Mouse (Mus musculus) forelimb bud, embryonic 11.5 days (tissue): ENCODE measurements around the gene Lingo1.

Experiments
- DNase-seq: peaks from one replicate; pipeline ENCODE4 v3.0.0-alpha.2; 2012; ENCODE audit warnings: low read depth, low spot score

The Lingo1 gene

DNA sequence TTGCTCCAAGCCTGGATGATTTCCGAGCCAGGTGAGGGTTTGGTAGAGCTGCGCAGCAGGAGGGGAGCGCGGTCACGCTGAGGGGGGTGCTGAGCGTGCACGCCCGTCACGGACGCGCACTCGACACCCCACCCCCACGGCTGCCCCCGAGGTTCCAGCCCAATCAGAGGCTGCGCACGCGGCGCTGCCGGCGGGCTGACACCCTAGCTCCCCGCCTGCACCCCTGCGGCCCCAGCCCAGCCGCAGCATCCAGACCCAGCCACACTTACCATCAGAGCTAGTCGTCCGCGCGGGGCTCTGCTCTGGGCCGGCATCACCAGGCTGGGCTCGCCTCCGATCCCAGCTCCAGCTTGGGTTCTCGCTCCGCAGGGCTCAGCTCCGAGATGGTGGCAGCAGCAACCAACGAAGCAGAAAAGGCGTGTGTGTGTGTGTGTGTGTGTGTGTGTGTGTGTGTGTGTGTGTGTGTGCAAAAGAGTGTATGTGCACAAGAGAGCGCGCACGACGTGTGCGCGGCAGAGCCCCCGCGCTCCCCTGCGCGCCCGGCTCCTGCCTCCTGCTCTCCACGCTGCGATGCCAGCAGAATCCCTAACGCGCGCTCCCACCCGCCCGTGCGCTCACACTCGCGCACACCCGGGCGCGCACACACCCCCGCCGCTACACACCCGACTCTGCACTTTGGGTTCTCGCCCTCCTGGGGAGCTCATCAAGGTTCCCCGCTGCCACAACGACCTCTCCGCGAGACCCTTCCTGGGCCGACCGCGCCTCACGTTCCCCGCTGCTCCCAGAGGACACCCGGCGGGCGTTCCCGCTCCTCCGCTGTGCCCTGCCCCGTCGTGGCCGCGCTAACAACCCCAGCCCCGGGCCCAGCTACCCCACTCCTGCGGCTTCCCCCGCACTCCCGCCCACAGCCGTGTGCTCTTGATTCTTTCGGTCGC lies at the start of gene Lingo1:
Gene Lingo1 (minus strand): TSS at position 748 of the 935 bp plus-strand sequence.
- DNase-seq, result no peak

DNA sequence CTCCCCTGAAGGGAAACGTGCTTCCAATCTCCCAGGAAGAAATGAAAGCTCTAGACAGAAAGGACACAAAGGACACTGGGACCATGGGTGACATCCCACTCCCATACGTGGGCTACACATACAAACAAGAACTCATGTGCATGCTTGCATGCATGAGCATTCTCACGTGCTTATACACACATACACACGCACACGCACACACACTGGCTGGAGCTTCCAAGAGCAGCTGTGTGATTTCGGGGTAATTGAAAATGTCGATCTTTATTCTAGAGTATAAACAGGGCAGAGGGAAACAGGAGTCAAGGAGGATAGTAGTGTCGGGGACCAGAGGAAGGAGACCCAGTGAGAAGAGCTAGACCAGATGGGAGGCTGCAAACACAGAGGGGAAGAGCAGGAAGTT lies 48.4 kb upstream of the Lingo1 start:
- no peak for DNase-seq

DNA sequence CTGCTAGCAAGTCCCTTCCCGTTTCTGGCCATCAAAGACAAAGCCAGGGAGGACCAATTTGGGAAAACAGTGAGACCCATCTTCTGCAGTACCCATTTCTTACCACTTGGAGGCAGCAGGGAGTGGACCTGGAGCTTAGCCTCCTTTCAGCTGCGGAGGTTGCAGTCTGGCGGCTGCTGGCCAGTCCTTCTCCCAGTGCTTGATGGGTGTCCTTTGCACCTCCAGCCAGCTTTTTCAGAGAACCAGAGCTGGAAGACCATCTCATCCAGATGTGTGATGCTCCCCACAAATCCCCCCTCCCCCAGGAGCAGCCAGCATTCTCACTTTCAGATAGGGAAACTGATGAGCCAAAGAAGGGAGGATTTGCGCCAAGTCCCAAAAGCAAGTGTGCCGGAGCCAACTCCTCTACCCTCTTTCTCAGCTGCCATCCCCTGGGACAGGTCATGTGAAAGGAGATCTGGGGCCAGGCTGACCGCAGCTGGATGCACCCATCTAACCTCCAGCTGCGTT lies 47.5 kb upstream of the Lingo1 start:
- peak; percentile 78 for DNase-seq

DNA sequence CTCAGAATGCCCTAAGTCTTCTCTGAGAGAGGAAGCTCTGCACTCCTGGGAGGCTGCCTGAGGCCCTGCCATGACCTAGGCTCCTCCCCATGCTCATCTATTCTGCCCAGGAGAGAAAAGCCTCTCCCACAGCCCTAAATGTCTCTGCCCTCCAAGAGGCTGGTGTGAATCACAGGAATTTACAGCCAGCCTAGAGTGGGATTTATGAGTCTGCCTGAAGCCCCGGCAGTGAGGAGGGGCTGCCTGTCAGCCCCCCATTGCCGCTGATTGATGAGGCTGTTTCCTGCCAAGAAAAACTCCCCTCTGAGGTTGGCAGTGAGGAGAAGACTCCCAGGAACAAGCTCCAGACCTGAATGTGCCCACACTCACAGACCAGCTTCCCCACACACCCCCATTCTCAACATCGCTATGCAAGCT lies 46.0 kb upstream of the Lingo1 start:
- DNase-seq, result peak; percentile 54

DNA sequence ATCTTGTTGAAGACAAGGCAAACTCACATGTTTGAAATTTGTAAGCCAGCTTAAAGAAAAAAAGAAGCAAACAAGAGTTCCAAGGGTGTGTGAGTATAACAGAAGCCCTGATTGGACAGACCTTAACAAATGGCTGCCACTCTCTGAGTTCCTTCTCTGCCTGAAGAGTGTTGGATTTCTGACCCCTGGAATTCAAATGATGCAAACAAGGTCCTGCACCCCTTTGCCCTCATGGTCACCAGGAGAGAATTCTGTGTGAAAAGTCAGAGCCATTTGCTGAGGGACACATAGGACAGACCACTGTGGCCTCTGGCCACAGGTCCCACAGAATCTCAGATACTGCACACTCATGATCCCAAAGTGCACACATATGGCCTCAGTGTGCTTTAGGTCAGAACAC lies 45.6 kb upstream of the Lingo1 start:
- no peak for DNase-seq

DNA sequence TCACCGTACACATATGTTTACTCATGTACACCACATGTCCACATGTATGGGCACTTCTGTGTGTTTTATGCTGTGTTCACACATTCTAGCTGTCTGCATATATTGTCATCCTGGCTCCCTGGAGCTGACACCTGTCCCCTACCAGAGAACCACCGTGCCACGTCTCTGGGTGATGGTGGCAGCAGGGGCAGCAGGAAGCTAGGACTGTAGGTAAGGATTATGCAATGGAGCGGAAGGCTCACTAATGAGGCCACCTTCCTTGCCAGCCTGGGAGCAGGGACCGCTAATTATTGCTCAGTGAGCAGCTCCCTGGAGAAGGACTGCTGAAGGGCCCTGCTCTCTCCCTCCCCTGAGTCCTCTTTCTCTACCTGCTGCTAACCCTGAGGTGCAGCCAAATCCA lies 44.5 kb upstream of the Lingo1 start:
- no peak for DNase-seq

DNA sequence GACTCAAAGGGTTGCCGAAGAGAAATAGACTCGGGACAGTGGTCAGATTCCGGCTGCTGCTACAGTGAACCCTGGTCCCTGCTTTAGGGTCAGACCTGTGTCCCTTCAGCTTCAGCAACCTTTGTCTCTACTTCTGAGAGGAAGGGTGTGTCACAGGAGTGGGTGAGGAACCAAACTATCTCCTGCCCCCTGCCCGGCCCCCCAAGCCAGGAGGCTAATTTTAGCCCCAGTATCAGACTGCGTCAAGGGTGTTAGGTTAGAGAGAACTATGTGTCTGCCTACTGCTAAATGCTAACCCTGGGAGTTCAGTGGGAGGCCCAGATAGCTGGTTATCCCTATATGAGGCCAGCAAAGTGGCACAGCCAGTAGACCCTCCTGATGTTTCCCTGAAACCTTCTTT lies 38.9 kb upstream of the Lingo1 start:
- DNase-seq, result no peak

DNA sequence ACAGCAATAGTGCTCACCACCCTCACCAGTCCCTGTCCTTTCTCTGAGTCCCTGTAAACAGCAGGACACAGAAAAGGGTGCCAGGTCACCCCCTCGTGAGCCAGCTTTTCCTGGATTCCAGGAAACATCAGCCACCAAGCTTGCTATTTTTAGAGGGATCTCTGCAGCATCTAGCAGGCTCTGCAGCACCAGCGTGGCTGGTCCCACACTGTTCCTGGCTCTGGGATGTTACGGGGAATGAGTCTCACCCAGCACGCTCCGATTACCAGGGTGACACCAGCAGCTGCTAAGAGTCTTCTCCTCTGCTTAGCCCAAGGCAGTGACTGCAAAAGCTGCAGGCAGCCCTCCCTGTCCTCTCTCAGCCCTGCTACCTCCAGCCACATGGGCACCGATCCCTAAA lies 36.6 kb upstream of the Lingo1 start:
- DNase-seq, result no peak

DNA sequence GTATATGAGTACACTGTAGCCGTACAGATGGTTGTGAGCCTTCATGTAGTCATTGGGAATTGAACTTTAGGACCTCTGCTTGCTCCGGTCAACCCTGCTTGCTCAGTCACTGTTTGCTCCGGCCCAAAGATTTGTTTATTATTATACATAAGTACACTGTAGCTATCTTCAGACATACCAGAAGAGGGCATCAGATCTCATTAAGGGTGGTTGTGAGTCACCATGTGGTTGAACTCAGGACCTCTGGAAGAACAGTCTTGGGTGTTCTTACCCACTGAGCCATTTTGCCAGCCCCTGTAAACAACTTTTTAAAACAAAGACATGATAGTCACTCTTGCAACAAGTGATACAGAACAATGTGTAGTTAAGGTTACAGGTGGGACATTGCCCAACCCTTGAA lies 35.6 kb upstream of the Lingo1 start:
- no peak for DNase-seq

DNA sequence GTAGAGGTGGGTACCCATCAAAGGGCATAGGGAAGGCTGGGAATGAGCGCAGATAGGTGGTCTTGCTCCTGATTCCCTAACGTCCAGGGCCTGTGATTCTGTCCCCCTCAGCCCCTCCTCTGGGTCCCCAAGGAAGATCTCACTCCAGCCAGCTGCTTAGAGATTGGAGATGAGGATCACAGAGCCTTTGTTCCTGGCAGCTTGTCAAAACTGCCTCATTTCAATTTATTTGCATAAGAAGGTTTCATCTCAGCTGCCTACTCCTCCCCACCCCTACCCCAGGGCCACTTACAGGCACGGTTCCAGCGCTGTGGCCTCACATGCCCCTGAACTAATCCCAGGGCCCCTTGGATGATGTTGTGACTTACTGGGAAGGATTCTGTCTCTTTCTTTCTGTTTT lies 33.9 kb upstream of the Lingo1 start:
- no peak for DNase-seq

DNA sequence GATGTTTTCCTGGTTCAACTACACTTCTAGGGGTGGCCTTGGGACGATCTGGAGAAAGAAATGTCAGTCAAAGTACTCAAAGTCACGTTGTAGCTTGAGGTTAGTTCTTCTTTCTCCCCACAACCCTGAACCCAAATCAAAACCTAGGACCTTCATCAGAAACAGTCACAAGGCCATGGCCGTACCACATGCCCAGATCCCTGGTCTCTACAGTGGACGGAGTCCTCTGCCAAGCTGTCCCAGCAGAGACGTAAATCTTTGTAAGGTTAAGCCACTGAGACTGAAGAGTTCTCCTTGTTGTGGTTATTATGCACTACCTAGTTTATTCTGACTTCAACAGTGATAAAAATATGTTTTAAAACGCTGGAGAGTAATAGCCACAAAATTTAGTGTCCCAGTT lies 32.6 kb upstream of the Lingo1 start:
- no peak for DNase-seq

DNA sequence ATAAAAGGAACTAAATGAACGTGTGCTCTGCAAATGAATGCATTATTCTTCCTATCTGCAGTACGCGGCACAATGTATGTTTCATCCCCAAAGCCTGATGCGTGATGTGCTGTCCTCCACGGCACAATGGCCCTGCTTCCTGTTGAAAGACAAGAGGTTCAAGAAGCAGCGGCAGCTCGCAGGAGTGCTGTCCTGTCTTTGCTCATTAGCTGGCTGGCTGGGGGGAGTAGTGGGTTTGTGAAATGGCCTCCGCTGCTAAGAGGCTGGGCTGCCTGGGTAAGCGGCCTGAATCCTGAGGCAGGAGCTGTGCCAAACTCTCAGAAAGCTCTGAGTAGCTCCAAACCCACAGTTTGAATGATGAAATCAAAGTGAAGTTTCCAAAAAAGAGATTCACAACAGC lies 31.9 kb upstream of the Lingo1 start:
- no peak for DNase-seq

DNA sequence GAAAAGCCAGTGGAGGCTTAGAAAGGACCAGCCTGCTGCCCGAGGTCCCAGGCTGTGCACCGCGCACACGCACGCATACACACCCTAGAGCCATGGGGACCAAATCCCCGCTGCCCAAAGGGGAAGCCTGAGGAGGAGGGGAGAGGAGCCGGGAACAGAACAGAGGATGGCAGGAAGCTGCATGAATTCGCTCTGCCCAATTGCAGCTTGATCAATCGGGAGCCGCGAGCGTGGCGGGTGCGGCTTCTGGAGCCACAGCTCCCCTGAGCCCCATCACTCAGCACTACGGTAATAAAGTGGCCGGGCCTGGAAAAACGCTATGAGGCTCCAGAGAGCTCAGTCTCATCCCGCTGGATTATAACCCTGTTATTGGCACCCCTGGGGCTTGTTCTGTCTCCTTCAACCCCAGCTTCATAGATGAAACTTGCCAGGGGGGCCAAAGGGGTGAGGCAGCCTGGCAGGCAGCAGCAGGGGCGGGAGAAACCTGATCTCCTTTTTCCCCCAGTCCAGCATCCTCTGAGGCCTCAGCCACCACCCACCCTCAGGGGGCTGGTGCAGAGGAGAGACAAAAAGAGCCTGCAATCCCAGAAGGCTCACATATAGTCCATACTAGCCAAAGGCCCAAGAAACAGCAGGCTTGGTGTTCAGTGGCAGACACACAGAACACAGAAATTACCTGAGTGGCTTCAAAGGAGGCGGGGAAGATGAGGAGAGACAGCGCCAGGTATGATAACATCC lies 29.4 kb upstream of the Lingo1 start:
- DNase-seq, result no peak

DNA sequence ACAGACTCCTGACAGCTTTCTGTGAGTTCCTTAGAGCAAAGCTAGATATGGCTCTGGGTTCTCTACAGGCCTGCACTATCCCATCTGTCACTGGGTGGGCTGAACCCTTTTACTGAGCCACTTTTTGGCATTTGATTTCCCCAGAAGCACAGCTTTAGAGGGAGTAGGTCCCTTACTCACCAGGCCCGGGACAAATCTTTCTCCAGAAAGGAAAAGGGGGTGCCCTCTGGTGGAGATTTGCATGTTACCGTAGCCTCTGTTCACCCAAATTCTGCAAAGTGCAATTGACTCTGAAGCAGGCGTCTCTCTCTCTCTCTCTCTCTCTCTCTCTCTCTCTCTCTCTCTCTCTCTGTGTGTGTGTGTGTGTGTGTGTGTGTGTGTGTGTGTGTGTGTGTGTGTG lies 28.6 kb upstream of the Lingo1 start:
- DNase-seq, result peak; percentile 46

DNA sequence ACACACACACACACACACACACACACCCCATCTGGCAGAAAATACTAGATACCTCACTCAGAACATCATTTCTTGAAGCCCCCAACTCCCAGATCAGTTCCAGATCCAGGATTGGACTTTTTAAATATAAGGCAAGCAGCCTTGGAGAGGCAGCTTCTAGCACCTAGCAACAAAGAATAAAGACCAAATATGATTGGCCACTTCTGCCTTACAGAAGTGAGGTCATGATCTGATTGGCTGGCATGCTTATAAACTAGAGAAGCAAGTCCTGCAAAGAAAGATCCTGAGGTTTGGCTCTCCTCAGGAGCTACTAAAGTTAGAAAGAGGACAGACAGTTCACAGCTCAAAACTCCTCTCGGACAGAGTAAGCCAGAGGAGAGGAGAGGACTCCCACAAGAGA lies 14.6 kb upstream of the Lingo1 start:
- DNase-seq, result no peak

DNA sequence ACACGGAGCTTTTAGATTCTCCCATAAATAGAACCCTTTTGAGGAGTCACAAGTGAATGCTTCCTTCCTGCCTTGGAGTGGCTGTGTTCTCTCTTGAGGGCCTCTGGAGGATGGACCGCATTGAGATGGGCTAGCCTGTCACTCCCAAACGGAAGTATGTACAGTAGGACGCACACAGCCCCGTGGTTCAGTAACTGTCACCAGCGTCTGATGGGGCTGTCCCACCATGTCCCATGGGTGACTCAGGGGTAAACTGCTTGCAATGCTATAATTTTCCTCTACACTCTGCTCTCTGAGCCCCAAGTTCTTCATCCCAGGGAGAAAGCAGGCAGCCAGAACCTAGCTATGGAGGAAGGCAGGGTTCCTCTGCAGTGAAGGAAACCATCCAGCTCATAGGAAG lies 11.7 kb upstream of the Lingo1 start:
- no peak for DNase-seq

DNA sequence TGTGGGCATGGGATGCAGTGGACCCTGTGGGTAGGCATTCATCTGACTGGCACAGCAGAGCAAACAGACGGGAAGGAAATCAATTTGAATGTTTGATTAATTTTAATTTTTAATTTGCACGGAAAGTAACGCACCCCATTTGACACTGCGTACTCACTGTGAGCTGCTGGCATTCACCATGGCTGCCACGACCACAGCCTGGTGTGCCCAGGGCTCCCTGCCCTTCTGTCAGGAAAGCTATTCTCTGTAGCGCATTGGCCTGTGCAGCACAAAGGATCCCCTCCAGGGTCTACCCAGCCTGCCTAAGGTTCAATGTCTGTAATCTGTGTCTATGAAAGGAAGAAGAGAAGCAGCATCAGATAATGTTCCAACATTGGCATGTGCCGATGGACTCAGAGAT lies 6.9 kb upstream of the Lingo1 start:
- DNase-seq, result no peak

DNA sequence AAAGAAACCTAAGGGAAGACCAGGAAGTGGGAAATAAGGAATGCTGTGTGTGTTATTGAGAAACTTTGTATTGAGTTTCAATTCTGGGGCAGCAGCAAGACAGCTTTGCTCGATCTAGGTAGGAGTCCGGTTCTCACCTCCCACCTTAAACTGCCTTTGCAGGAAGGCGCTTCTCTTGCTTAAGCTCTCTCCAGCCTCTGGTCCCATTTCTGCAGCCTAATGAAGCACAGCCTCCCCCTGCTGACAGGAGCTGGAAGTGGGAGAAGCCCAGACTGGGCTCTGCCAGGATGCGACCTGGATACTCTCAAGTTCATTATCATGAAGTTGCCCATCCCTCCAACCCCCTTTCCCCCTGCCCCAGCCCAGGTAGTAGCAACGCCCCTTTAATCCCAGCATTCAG lies 1.6 kb upstream of the Lingo1 start:
- peak; percentile 62 for DNase-seq

DNA sequence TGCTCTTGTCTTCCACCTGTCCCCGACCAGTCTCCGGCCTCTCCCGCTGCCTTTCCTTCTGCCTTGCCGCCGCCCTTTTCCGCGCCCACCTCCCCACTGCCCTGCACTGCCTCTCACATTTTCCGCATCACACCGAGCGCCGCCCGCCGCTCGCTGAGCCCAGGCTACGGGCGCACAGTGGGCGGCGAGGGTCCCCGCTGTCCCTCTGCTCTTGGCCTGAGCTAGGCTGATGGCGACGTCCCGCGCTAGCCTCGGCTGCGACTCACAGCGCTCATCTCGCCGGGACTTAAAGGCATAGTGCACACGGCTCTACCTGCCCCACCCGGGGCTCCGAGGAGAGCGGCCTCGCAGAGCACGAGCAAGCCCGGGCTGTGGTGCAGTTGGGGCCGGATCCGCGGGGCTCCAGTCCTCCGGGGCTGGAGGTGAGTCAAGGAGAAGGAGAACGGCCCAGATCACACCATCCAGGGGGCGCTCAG lies 426 bp upstream of the Lingo1 start:
- DNase-seq, result peak; percentile 11

DNA sequence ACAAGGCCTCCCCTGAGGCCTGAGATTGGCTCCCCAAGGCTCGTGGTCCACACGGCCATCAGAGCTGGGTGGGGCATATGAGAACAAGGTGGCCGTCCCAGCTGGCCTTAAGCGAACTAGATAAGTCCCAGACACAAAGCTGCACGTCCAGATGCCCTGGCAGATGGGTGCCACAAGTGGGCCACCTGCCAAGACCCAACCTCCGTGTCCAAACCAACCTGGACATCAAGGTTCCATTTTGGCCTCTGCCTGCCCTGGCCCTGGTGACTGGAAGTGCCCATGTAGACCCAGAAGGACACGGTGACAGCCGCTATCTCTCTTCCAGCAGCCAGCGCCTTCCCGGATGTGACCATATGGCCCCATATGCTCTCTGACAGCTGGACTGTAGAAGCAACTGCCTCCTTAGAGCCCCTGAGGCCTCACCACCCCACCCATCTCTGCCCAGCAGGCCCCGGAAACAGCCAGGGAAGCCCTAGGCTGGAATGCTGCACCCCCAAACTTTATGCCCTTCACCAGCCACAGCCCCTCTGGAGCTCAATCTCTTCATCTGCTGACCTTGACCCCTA lies 4.5 kb downstream of the Lingo1 start:
- DNase-seq, result no peak

DNA sequence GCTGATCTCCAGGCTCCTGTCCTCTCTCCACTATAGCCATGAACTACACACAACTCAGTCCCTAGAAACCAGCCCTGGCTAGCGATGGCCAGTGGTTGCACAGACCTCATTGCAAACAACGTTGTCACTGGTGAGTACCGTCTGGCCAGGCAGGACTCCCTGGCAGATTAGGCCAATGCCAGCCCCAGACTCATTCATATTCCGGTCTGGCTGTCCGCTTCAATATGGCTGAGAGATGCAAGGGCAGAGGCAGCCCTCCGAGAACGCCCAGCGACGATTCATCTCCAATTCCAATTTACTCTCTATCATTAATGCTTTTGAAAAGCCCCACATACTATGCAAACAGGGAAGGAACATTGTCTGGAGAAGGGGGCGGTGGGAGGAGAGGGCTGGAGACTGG lies 11.7 kb downstream of the Lingo1 start:
- DNase-seq, result no peak
